Mouse (Mus musculus) liver, postnatal 0 days (tissue): ENCODE data around the gene Cd160. TPM values are rescaled to one million over a fixed set of nuclear protein-coding genes. Genes with fewer than 3 reads are reported as not detected.

ENCODE experiments used
- ATAC-seq: fragments of 200-750 bp; cut with Nextera tagmentation; 2 replicates; pipeline ENCODE4 v1.8.0; 2017; ENCODE audit warnings: mild to moderate bottlenecking, moderate library complexity
- DNase-seq: peaks from one replicate; pipeline ENCODE4 v3.0.0-alpha.2; 2016
- H3K27ac ChIP-seq: fragments of 300-500 bp; sonication (generic); 2 replicates; pipeline ENCODE4 v1.5.1; 2014; ENCODE audit warnings: antibody characterized with exemption, moderate library complexity, mild to moderate bottlenecking, low read depth
- H3K27me3 ChIP-seq: fragments of 300-500 bp; sonication (generic); 2 replicates; pipeline ENCODE4 v1.6.1; 2014; ENCODE audit warnings: low read length, control low read depth, mixed read lengths; ENCODE audit not compliant: insufficient read depth
- H3K36me3 ChIP-seq: fragments of 300-500 bp; sonication (generic); replicated peaks from 2 replicates; pipeline ENCODE4 v1.6.1; 2014; ENCODE audit warnings: mild to moderate bottlenecking, control low read depth, low read length, moderate library complexity, mixed read lengths; ENCODE audit not compliant: insufficient read depth
- H3K4me1 ChIP-seq: fragments of 300-500 bp; sonication (generic); 2 replicates; pipeline ENCODE4 v1.6.1; 2014; ENCODE audit warnings: antibody characterized with exemption, mild to moderate bottlenecking, control low read depth; ENCODE audit not compliant: insufficient read depth
- H3K4me2 ChIP-seq: fragments of 300-500 bp; sonication (generic); 2 replicates; pipeline ENCODE4 v1.6.1; 2014; ENCODE audit warnings: low read depth, mild to moderate bottlenecking, low read length, moderate library complexity, mixed read lengths
- H3K4me3 ChIP-seq: fragments of 300-500 bp; sonication (generic); 2 replicates; pipeline ENCODE4 v1.5.1; 2014; ENCODE audit warnings: low read depth, low read length
- H3K9ac ChIP-seq: fragments of 300-500 bp; sonication (generic); replicated peaks from 2 replicates; pipeline ENCODE4 v1.6.1; 2014; ENCODE audit warnings: mild to moderate bottlenecking, moderate library complexity
- H3K9me3 ChIP-seq: fragments of 300-500 bp; sonication (generic); 2 replicates; pipeline ENCODE4 v1.6.1; 2016; ENCODE audit warnings: mild to moderate bottlenecking, control low read depth, low read length, mixed read lengths
- CTCF ChIP-seq: sonication (generic); IDR thresholded peaks from 2 replicates; pipeline ENCODE4 v1.5.1; 2016; ENCODE audit warnings: antibody characterized with exemption, low read depth
- EP300 ChIP-seq: IDR thresholded peaks from 2 replicates; pipeline ENCODE4 v1.6.1; 2016; ENCODE audit warnings: antibody characterized with exemption, low read depth, mild to moderate bottlenecking
- WGBS: fragments of 180-500 bp; shearing (Covaris S2); extraction: QIAGEN DNeasy Blood & Tissue Kit; methylation state at CpG from one replicate; pipeline ENCODE4 v1.1.7; 2014; ENCODE audit not compliant: insufficient replicate concordance; 5-methylcytosine and 5-hydroxymethylcytosine counted together
- polyA plus RNA-seq: library from polyadenylated mRNA; unstranded; fragments of >200 nt; fragmentation: Nextera tagmentation; extraction: Ambion mirVana; gene quantifications from 2 replicates; pipeline ENCODE4 v1.2.1, GENCODE M21; 2015

Gene Cd160
- polyA plus RNA-seq, 1 experiment from 2014 or later, result 0.89 TPM

- H3K27ac ChIP-seq, result no peak overlapping the region
- peak overlapping the region; percentile 24 for H3K4me3 ChIP-seq
- peak; percentile 43 for DNase-seq
- WGBS, result 12% methylated on average over 9 of the region's 9 CpGs
- H3K4me2 ChIP-seq, result peak overlapping the region; percentile 65
- H3K4me1 ChIP-seq, result peaks cover 3% of the 10 kb centered on the region; the same call in 1 of the 2 replicates
- H3K36me3 ChIP-seq, result no peaks in the 10 kb centered on the region
- H3K27me3 ChIP-seq, result no peaks in the 10 kb centered on the region
- peak; percentile 85 for ATAC-seq
- TF ChIP-seq CTCF, result peak; percentile 52
- TF ChIP-seq EP300, result no peak
- no peaks in the 10 kb centered on the region for H3K9me3 ChIP-seq
- no peak overlapping the region for H3K9ac ChIP-seq
These were observed 16.0 kb downstream of the Cd160 start for GRCm38 (mm10) chr3:96813106-96813505.

DNA sequence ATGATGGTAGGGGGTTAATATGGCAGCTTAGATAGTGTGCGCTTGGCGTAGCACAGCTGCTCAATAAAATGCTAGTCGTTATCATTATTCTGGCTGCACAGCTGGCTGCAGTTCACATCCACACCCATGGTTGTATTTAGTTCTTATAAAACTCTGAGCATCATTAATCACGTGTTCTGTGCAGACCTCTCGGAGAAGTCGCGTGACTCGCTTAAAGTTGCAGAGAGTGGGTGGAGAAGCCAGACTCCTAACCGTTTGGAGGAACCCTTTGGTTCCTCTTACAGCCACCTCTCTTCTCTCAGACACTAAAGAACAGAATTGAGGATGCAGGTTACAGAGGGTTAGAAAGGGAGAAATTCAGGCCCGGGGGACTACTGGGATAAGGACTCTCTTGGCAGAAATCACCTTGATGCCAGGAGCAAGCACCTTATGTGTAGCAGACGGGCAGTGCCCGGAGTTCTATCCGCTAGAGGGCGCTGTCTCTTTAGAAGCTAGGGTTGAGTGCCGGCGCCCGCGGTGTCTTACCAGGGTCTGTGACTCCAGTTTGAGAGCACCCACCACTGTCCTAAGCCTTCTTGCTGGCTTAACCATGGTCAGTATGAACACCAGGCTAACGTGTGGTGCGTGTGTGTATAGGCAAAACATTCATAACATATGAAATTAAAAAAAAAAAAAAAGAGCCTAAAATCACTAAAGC, 16.6 kb downstream of the Cd160 start:
- no peak overlapping the region for H3K27ac ChIP-seq
- H3K9ac ChIP-seq, result no peak overlapping the region
- ATAC-seq (peak; percentile 87), DNase-seq (peak; percentile 86)
- TF ChIP-seq EP300 (no peak), CTCF (peak; percentile 82)
- H3K4me2 ChIP-seq, result peak overlapping the region; percentile 65
- H3K36me3 ChIP-seq, result no peaks in the 10 kb centered on the region
- no peaks in the 10 kb centered on the region for H3K27me3 ChIP-seq
- peaks cover 3% of the 10 kb centered on the region; the same call in 1 of the 2 replicates for H3K4me1 ChIP-seq
- peak overlapping the region; percentile 24 for H3K4me3 ChIP-seq
- 33% methylated on average over 20 of the region's 20 CpGs for WGBS
- H3K9me3 ChIP-seq, result no peaks in the 10 kb centered on the region

DNA sequence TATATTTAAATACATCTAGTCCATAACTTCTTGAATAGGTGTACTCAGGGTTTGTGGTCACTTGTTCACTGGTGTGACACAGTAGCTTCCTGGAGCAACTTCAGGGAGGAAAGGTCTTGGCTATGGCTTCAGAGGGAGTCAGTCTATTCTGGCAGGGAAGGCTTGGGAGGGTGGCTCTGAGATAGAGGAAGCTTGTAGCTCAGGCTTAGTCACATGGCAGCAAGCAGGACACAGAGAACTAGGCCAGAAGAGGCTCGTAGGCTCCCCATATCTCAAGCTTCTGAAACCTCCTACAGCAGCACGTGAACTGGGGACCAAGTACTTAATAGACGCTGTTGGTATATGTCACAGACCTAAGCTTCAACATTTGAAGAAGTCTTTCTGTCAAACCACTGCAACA, 17.9 kb downstream of the Cd160 start:
- H3K9me3 ChIP-seq, result no peaks in the 10 kb centered on the region

GRCm38 (mm10) chr3:96808651-96809050, 20.5 kb downstream of the Cd160 start:
- H3K4me1 ChIP-seq, result no peaks in the 10 kb centered on the region; the same call in 1 of the 2 replicates
- no peaks in the 10 kb centered on the region for H3K36me3 ChIP-seq
- DNase-seq (peak; percentile 30), ATAC-seq (no peak)
- TF ChIP-seq CTCF, result no peak
- TF ChIP-seq EP300, result no peak
- H3K9ac ChIP-seq, result no peak overlapping the region
- no peaks in the 10 kb centered on the region for H3K27me3 ChIP-seq
- H3K27ac ChIP-seq, result no peak overlapping the region
- no peak overlapping the region for H3K4me2 ChIP-seq
- no peak overlapping the region for H3K4me3 ChIP-seq
- WGBS, result 69% methylated on average over 3 of the region's 3 CpGs
- no peaks in the 10 kb centered on the region for H3K9me3 ChIP-seq

More for the DNA sequence above, 17.9 kb downstream of the Cd160 start:
- peaks cover 3% of the 10 kb centered on the region; the same call in 1 of the 2 replicates for H3K4me1 ChIP-seq
- DNase-seq, result no peak
- no peak overlapping the region for H3K9ac ChIP-seq
- WGBS, result 67% methylated on average over 3 of the region's 3 CpGs
- no peaks in the 10 kb centered on the region for H3K36me3 ChIP-seq
- TF ChIP-seq CTCF, result no peak
- no peak for TF ChIP-seq EP300
- ATAC-seq, result no peak
- no peak overlapping the region for H3K4me3 ChIP-seq
- H3K27ac ChIP-seq, result no peak overlapping the region
- no peaks in the 10 kb centered on the region for H3K27me3 ChIP-seq
- H3K4me2 ChIP-seq, result no peak overlapping the region

GRCm38 (mm10) chr3:96808136-96808535, 21.0 kb downstream of the Cd160 start:
- H3K36me3 ChIP-seq, result no peaks in the 10 kb centered on the region
- DNase-seq, result no peak
- no peak overlapping the region for H3K4me3 ChIP-seq
- no peak for TF ChIP-seq EP300
- no peak for TF ChIP-seq CTCF
- 84% methylated on average over 3 of the region's 3 CpGs for WGBS
- no peaks in the 10 kb centered on the region for H3K27me3 ChIP-seq
- no peaks in the 10 kb centered on the region for H3K9me3 ChIP-seq
- H3K4me1 ChIP-seq, result no peaks in the 10 kb centered on the region; the same call in 1 of the 2 replicates
- no peak overlapping the region for H3K9ac ChIP-seq
- ATAC-seq, result no peak
- H3K4me2 ChIP-seq, result no peak overlapping the region
- no peak overlapping the region for H3K27ac ChIP-seq

DNA sequence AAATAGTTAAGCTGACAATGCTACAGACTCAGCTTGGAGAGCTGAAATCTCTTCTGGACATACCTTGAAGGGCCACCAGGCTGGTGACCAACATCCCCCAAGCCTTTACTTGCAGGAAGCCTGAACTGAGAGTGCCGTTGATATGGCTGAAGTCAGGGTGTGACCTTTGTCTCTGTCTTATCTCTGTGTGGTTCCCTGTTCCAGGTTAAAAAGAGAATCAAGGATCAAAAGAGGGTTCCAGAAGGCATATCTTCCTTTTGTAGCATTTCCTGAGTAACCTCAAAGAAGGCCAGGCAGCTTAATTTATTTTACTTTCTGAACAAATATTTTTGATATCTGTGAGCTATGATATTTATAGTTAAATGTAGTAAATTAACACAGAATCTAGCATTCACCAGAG, 26.9 kb downstream of the Cd160 start:
- no peak for ATAC-seq
- TF ChIP-seq CTCF (no peak), EP300 (no peak)
- 25% methylated on average over 1 of the region's 1 CpGs for WGBS

More for the DNA sequence above, 26.9 kb downstream of the Cd160 start:
- Histone ChIP-seq H3K4me1 (no peaks in the 10 kb centered on the region), H3K4me2 (no peak overlapping the region), H3K27ac (no peak overlapping the region), H3K9ac (no peak overlapping the region), H3K9me3 (no peaks in the 10 kb centered on the region), H3K4me3 (no peak overlapping the region), H3K36me3 (no peaks in the 10 kb centered on the region), H3K27me3 (no peaks in the 10 kb centered on the region)
- no peak for DNase-seq
